Mouse (Mus musculus) intestine, embryonic 14.5 days (tissue): ENCODE results near the gene Psmd11. TPM values are rescaled to one million over a fixed set of nuclear protein-coding genes. Genes with fewer than 3 reads are reported as not detected.

ENCODE experiments used
- ATAC-seq: fragments of 200-750 bp; cut with Nextera tagmentation; replicated peaks from 2 replicates; pipeline ENCODE4 v1.8.0; 2017; ENCODE audit warnings: low read depth, moderate number of reproducible peaks, moderate TSS enrichment, moderate library complexity; ENCODE audit not compliant: low FRiP score, low TSS enrichment
- DNase-seq: peaks from one replicate; pipeline ENCODE4 v3.0.0-alpha.2; 2018; ENCODE audit warnings: low spot score
- H3K27ac ChIP-seq: fragments of 300-500 bp; sonication (generic); 2 replicates; pipeline ENCODE4 v1.5.1; 2014; ENCODE audit warnings: low read depth, mild to moderate bottlenecking, control low read depth
- H3K27me3 ChIP-seq: fragments of 300-500 bp; sonication (generic); replicated peaks from 2 replicates; pipeline ENCODE4 v1.6.1; 2014; ENCODE audit warnings: low read length, control low read depth; ENCODE audit not compliant: control insufficient read depth, insufficient read depth
- H3K36me3 ChIP-seq: fragments of 300-500 bp; sonication (generic); 2 replicates; pipeline ENCODE4 v1.6.1; 2014; ENCODE audit warnings: low read length, control low read depth; ENCODE audit not compliant: control insufficient read depth, insufficient read depth
- H3K4me1 ChIP-seq: fragments of 300-500 bp; sonication (generic); replicated peaks from 2 replicates; pipeline ENCODE4 v1.6.1; 2014; ENCODE audit warnings: low read length, control low read depth, mixed read lengths; ENCODE audit not compliant: control insufficient read depth, insufficient read depth
- H3K4me2 ChIP-seq: fragments of 300-500 bp; sonication (generic); 2 replicates; pipeline ENCODE4 v1.6.1; 2014; ENCODE audit warnings: low read length
- H3K4me3 ChIP-seq: fragments of 300-500 bp; sonication (generic); 2 replicates; pipeline ENCODE4 v1.5.1; 2014; ENCODE audit warnings: low read depth, low read length, control low read depth, mixed read lengths
- H3K9ac ChIP-seq: fragments of 300-500 bp; sonication (generic); 2 replicates; pipeline ENCODE4 v1.6.1; 2014; ENCODE audit warnings: mild to moderate bottlenecking, low read length
- H3K9me3 ChIP-seq: fragments of 300-500 bp; sonication (generic); 2 replicates; pipeline ENCODE4 v1.6.1; 2016; ENCODE audit warnings: low read length, control low read depth; ENCODE audit not compliant: control insufficient read depth
- WGBS: fragments of 180-500 bp; shearing (Covaris S2); extraction: QIAGEN DNeasy Blood & Tissue Kit; methylation state at CpG from one replicate; pipeline ENCODE4 v1.1.7; 2014; 5-methylcytosine and 5-hydroxymethylcytosine counted together
- polyA plus RNA-seq: library from polyadenylated mRNA; unstranded; fragments of >200 nt; fragmentation: Nextera tagmentation; extraction: Ambion mirVana; gene quantifications from 2 replicates; pipeline ENCODE4 v1.2.1, GENCODE M21; 2014

The Psmd11 gene
- polyA plus RNA-seq, 1 experiment from 2014 or later = 275 TPM

GRCm38 (mm10) chr11:80509176-80509506 lies 80.7 kb downstream of the Psmd11 start:
- Histone ChIP-seq H3K27ac (no peak overlapping the region), H3K36me3 (no peaks in the 10 kb centered on the region), H3K9me3 (no peaks in the 10 kb centered on the region), H3K4me1 (peaks cover 11% of the 10 kb centered on the region; the same call in 1 of the 2 replicates), H3K27me3 (no peaks in the 10 kb centered on the region), H3K4me2 (no peak overlapping the region), H3K4me3 (no peak overlapping the region), H3K9ac (no peak overlapping the region)
- DNase-seq = no peak
- no peak for ATAC-seq
- WGBS = 70% methylated on average over 5 of the region's 5 CpGs

- no peaks in the 10 kb centered on the region for H3K27me3 ChIP-seq
- no peak overlapping the region for H3K4me3 ChIP-seq
- H3K9me3 ChIP-seq = no peaks in the 10 kb centered on the region
- DNase-seq = no peak
- no peak overlapping the region for H3K4me2 ChIP-seq
- no peak overlapping the region for H3K27ac ChIP-seq
- 87% methylated on average over 10 of the region's 10 CpGs for WGBS
- no peaks in the 10 kb centered on the region for H3K36me3 ChIP-seq
- ATAC-seq = no peak
- H3K4me1 ChIP-seq = peaks cover 4% of the 10 kb centered on the region; the same call in 1 of the 2 replicates
- no peak overlapping the region for H3K9ac ChIP-seq
Measured at GRCm38 (mm10) chr11:80510124-80510523, 81.7 kb downstream of the Psmd11 start.

- WGBS = 75% methylated on average over 19 of the region's 19 CpGs
- ATAC-seq = no peak
- no peak for DNase-seq
Measured at GRCm38 (mm10) chr11:80512313-80513056, 84.1 kb downstream of the Psmd11 start.

GRCm38 (mm10) chr11:80513796-80514195 lies 85.4 kb downstream of the Psmd11 start:
- Histone ChIP-seq H3K4me1 (peaks cover under 1% of the 10 kb centered on the region; the same call in 1 of the 2 replicates), H3K36me3 (no peaks in the 10 kb centered on the region), H3K9me3 (no peaks in the 10 kb centered on the region), H3K9ac (no peak overlapping the region), H3K27ac (no peak overlapping the region), H3K4me3 (no peak overlapping the region), H3K4me2 (no peak overlapping the region), H3K27me3 (no peaks in the 10 kb centered on the region)
- 75% methylated on average over 7 of the region's 7 CpGs for WGBS
- DNase-seq (no peak), ATAC-seq (no peak)

More at GRCm38 (mm10) chr11:80512313-80513056, 84.1 kb downstream of the Psmd11 start:
- no peak overlapping the region for H3K27ac ChIP-seq
- no peak overlapping the region for H3K4me3 ChIP-seq
- no peak overlapping the region for H3K4me2 ChIP-seq
- no peaks in the 10 kb centered on the region for H3K9me3 ChIP-seq
- H3K36me3 ChIP-seq = no peaks in the 10 kb centered on the region
- H3K4me1 ChIP-seq = peaks cover 4% of the 10 kb centered on the region; the same call in 1 of the 2 replicates
- no peak overlapping the region for H3K9ac ChIP-seq
- no peaks in the 10 kb centered on the region for H3K27me3 ChIP-seq

GRCm38 (mm10) chr11:80515346-80515745 lies 86.9 kb downstream of the Psmd11 start:
- DNase-seq = no peak

DNA sequence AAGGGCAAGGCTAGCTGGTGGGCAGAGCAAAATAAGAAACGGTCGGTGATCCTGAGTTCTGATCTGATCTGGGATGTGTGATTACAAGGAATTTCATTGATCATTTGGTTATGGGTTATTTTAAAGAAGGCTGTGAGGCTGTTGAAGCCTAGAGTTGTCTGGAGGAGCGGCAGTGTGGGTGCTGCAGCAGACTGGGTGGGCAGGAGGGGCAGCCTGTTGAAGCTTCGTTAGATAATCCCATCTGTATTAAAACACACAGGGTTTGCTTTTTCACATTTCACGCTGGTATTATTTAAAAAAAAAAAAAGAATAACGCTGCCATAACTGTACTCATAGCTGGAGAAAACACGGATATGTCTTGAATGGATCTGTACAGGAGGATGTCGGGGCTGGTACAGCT lies 87.5 kb downstream of the Psmd11 start:
- ATAC-seq (no peak), DNase-seq (no peak)
- H3K9me3 ChIP-seq = no peaks in the 10 kb centered on the region
- WGBS = 84% methylated on average over 8 of the region's 8 CpGs
- H3K27ac ChIP-seq = no peak overlapping the region
- H3K4me1 ChIP-seq = no peaks in the 10 kb centered on the region
- no peaks in the 10 kb centered on the region for H3K36me3 ChIP-seq
- H3K4me3 ChIP-seq = no peak overlapping the region
- H3K27me3 ChIP-seq = no peaks in the 10 kb centered on the region
- no peak overlapping the region for H3K4me2 ChIP-seq
- no peak overlapping the region for H3K9ac ChIP-seq

More at GRCm38 (mm10) chr11:80515346-80515745, 86.9 kb downstream of the Psmd11 start:
- Histone ChIP-seq H3K4me2 (no peak overlapping the region), H3K36me3 (no peaks in the 10 kb centered on the region), H3K4me1 (no peaks in the 10 kb centered on the region), H3K9ac (no peak overlapping the region), H3K27me3 (no peaks in the 10 kb centered on the region), H3K9me3 (no peaks in the 10 kb centered on the region), H3K4me3 (no peak overlapping the region), H3K27ac (no peak overlapping the region)
- no peak for ATAC-seq
- WGBS = 64% methylated on average over 1 of the region's 1 CpGs

- Histone ChIP-seq H3K27me3 (no peaks in the 10 kb centered on the region), H3K9ac (no peak overlapping the region), H3K4me2 (no peak overlapping the region), H3K4me3 (no peak overlapping the region), H3K9me3 (no peaks in the 10 kb centered on the region), H3K4me1 (no peaks in the 10 kb centered on the region), H3K36me3 (no peaks in the 10 kb centered on the region), H3K27ac (no peak overlapping the region)
- 40% methylated on average over 9 of the region's 9 CpGs for WGBS
- no peak for DNase-seq
- no peak for ATAC-seq
Measured at GRCm38 (mm10) chr11:80518421-80519367, 90.3 kb downstream of the Psmd11 start.

DNA sequence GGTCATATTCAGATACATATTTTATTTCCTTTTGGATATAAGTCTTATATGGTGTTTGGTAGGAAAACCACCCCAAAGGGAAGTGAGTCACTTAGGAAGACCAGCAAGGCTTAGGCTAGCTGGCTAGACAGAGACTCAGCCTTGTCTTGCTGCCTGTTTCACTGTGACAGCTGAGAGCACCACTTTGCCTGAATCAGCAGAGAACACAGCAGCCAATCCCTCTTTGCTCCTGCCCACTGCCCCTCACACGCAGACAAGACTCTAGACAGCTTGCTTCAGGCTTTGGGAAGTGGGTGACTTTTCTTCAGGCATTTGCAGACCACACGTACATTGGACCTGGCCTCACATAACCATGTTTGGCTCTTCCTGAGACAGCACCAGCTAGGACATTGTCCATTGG lies 92.7 kb downstream of the Psmd11 start:
- DNase-seq (no peak), ATAC-seq (no peak)
- H3K4me1 ChIP-seq = no peaks in the 10 kb centered on the region
- no peaks in the 10 kb centered on the region for H3K27me3 ChIP-seq
- H3K9me3 ChIP-seq = no peaks in the 10 kb centered on the region
- no peak overlapping the region for H3K9ac ChIP-seq
- H3K4me3 ChIP-seq = no peak overlapping the region
- H3K36me3 ChIP-seq = no peaks in the 10 kb centered on the region
- no peak overlapping the region for H3K27ac ChIP-seq
- H3K4me2 ChIP-seq = no peak overlapping the region
- 70% methylated on average over 2 of the region's 2 CpGs for WGBS
